Mouse (Mus musculus): ENCODE measurements around the gene Clpsl2. TPM values are rescaled to one million over a fixed set of nuclear protein-coding genes. Genes with fewer than 3 reads are reported as not detected.

Clpsl2 gene
- polyA plus RNA-seq, 1 experiment from 2014 or later, result not detected

GRCm38 (mm10) chr17:28524009-28524695 lies 25.1 kb upstream of the Clpsl2 start:
- H3K4me1 ChIP-seq (replicated peaks; ENCODE audit: control insufficient read depth, insufficient read depth, low read length), result 0 out of 2 replicates have a peak, but pooled peaks cover 3% of the 10 kb centered on the region
- 86% methylated on average over 23 of the region's 23 CpGs for WGBS
- DNase-seq (ENCODE audit: low spot score) (no peak), ATAC-seq (ENCODE audit: low FRiP score) (no peak)
- no peak overlapping the region for H3K27ac ChIP-seq (ENCODE audit: low read depth, low read length)
- H3K4me2 ChIP-seq (replicated peaks; ENCODE audit: low read depth, low read length), result no peak overlapping the region
- H3K36me3 ChIP-seq (ENCODE audit: control insufficient read depth, insufficient read depth, low read length), result no peaks in the 10 kb centered on the region
- H3K9me3 ChIP-seq (ENCODE audit: control insufficient read depth, low read length), result no peaks in the 10 kb centered on the region
- peaks cover 12% of the 10 kb centered on the region; the same call in 1 of the 2 replicates for H3K27me3 ChIP-seq (ENCODE audit: control insufficient read depth, insufficient read depth, low read length)
- H3K9ac ChIP-seq (ENCODE audit: low read depth, low read length), result no peak overlapping the region
- no peak overlapping the region for H3K4me3 ChIP-seq (ENCODE audit: low read depth, low read length)

- 77% methylated on average over 4 of the region's 4 CpGs for WGBS
- no peaks in the 10 kb centered on the region for H3K9me3 ChIP-seq (ENCODE audit: control insufficient read depth, low read length)
- peaks cover 12% of the 10 kb centered on the region; the same call in 1 of the 2 replicates for H3K27me3 ChIP-seq (ENCODE audit: control insufficient read depth, insufficient read depth, low read length)
- H3K27ac ChIP-seq (ENCODE audit: low read depth, low read length), result no peak overlapping the region
- 0 out of 2 replicates have a peak, but pooled peaks cover 3% of the 10 kb centered on the region for H3K4me1 ChIP-seq (replicated peaks; ENCODE audit: control insufficient read depth, insufficient read depth, low read length)
- H3K9ac ChIP-seq (ENCODE audit: low read depth, low read length), result no peak overlapping the region
- H3K4me3 ChIP-seq (ENCODE audit: low read depth, low read length), result no peak overlapping the region
- H3K4me2 ChIP-seq (replicated peaks; ENCODE audit: low read depth, low read length), result no peak overlapping the region
- DNase-seq (ENCODE audit: low spot score) (no peak), ATAC-seq (ENCODE audit: low FRiP score) (no peak)
- no peaks in the 10 kb centered on the region for H3K36me3 ChIP-seq (ENCODE audit: control insufficient read depth, insufficient read depth, low read length)
Measured at GRCm38 (mm10) chr17:28524831-28525430, 24.3 kb upstream of the Clpsl2 start.

- WGBS, result 47% methylated on average over 12 of the region's 12 CpGs
- no peak for ATAC-seq (ENCODE audit: low FRiP score)
- peaks cover 10% of the 10 kb centered on the region; the same call in 1 of the 2 replicates for H3K27me3 ChIP-seq (ENCODE audit: control insufficient read depth, insufficient read depth, low read length)
- DNase-seq (ENCODE audit: low spot score), result no peak
- H3K9ac ChIP-seq (ENCODE audit: low read depth, low read length), result no peak overlapping the region
- H3K4me3 ChIP-seq (ENCODE audit: low read depth, low read length), result no peak overlapping the region
- 0 out of 2 replicates have a peak, but pooled peaks cover 3% of the 10 kb centered on the region for H3K4me1 ChIP-seq (replicated peaks; ENCODE audit: control insufficient read depth, insufficient read depth, low read length)
- no peaks in the 10 kb centered on the region for H3K9me3 ChIP-seq (ENCODE audit: control insufficient read depth, low read length)
- no peaks in the 10 kb centered on the region for H3K36me3 ChIP-seq (ENCODE audit: control insufficient read depth, insufficient read depth, low read length)
- H3K27ac ChIP-seq (ENCODE audit: low read depth, low read length), result no peak overlapping the region
- no peak overlapping the region for H3K4me2 ChIP-seq (replicated peaks; ENCODE audit: low read depth, low read length)
Measured at GRCm38 (mm10) chr17:28527184-28528042, 21.8 kb upstream of the Clpsl2 start.

- no peak for ATAC-seq (ENCODE audit: low FRiP score)
Measured at GRCm38 (mm10) chr17:28528043-28528351, 21.2 kb upstream of the Clpsl2 start.

GRCm38 (mm10) chr17:28529116-28529515 lies 20.1 kb upstream of the Clpsl2 start:
- WGBS, result 72% methylated on average over 4 of the region's 4 CpGs
- H3K9me3 ChIP-seq (ENCODE audit: control insufficient read depth, low read length), result no peaks in the 10 kb centered on the region
- H3K27ac ChIP-seq (ENCODE audit: low read depth, low read length), result no peak overlapping the region
- no peaks in the 10 kb centered on the region for H3K4me1 ChIP-seq (replicated peaks; ENCODE audit: control insufficient read depth, insufficient read depth, low read length)
- H3K4me3 ChIP-seq (ENCODE audit: low read depth, low read length), result no peak overlapping the region
- ATAC-seq (ENCODE audit: low FRiP score) (no peak), DNase-seq (ENCODE audit: low spot score) (no peak)
- peaks cover 4% of the 10 kb centered on the region; the same call in 1 of the 2 replicates for H3K27me3 ChIP-seq (ENCODE audit: control insufficient read depth, insufficient read depth, low read length)
- H3K9ac ChIP-seq (ENCODE audit: low read depth, low read length), result no peak overlapping the region
- no peaks in the 10 kb centered on the region for H3K36me3 ChIP-seq (ENCODE audit: control insufficient read depth, insufficient read depth, low read length)
- H3K4me2 ChIP-seq (replicated peaks; ENCODE audit: low read depth, low read length), result no peak overlapping the region

More at GRCm38 (mm10) chr17:28528043-28528351, 21.2 kb upstream of the Clpsl2 start:
- Histone ChIP-seq H3K36me3 (ENCODE audit: control insufficient read depth, insufficient read depth, low read length) (no peaks in the 10 kb centered on the region), H3K4me3 (ENCODE audit: low read depth, low read length) (no peak overlapping the region), H3K27ac (ENCODE audit: low read depth, low read length) (no peak overlapping the region), H3K9ac (ENCODE audit: low read depth, low read length) (no peak overlapping the region), H3K4me1 (replicated peaks; ENCODE audit: control insufficient read depth, insufficient read depth, low read length) (0 out of 2 replicates have a peak, but pooled peaks cover 3% of the 10 kb centered on the region), H3K4me2 (replicated peaks; ENCODE audit: low read depth, low read length) (no peak overlapping the region), H3K9me3 (ENCODE audit: control insufficient read depth, low read length) (no peaks in the 10 kb centered on the region), H3K27me3 (ENCODE audit: control insufficient read depth, insufficient read depth, low read length) (peaks cover 11% of the 10 kb centered on the region; the same call in 1 of the 2 replicates)
- DNase-seq (ENCODE audit: low spot score), result peak; percentile 91
- WGBS, result 7% methylated on average over 6 of the region's 6 CpGs

- Histone ChIP-seq H3K9ac (ENCODE audit: low read depth, low read length) (no peak within 1 kb of the TSS), H3K36me3 (ENCODE audit: control insufficient read depth, insufficient read depth, low read length) (no peaks in the 10 kb centered on the region), H3K9me3 (ENCODE audit: control insufficient read depth, low read length) (no peaks in the 10 kb centered on the region), H3K4me3 (ENCODE audit: low read depth, low read length) (no peak within 1 kb of the TSS), H3K27ac (ENCODE audit: low read depth, low read length) (no peak within 1 kb of the TSS), H3K27me3 (ENCODE audit: control insufficient read depth, insufficient read depth, low read length) (0 out of 2 replicates have a peak, but pooled peaks cover 3% of the 10 kb centered on the region), H3K4me2 (replicated peaks; ENCODE audit: low read depth, low read length) (no peak within 1 kb of the TSS; the same call in 1 of the 2 replicates), H3K4me1 (replicated peaks; ENCODE audit: control insufficient read depth, insufficient read depth, low read length) (no peaks in the 10 kb centered on the region)
- ATAC-seq (ENCODE audit: low FRiP score) (no peak), DNase-seq (ENCODE audit: low spot score) (no peak)
- 86% methylated on average over 6 of the region's 6 CpGs for WGBS
Measured at GRCm38 (mm10) chr17:28530506-28530905, 18.7 kb upstream of the Clpsl2 start, which contains the start of gene Armc12. Gene Armc12 (plus strand): TSS chr17:28530806.

- Histone ChIP-seq H3K4me1 (replicated peaks; ENCODE audit: control insufficient read depth, insufficient read depth, low read length) (no peaks in the 10 kb centered on the region), H3K27ac (ENCODE audit: low read depth, low read length) (no peak overlapping the region), H3K4me3 (ENCODE audit: low read depth, low read length) (no peak overlapping the region), H3K27me3 (ENCODE audit: control insufficient read depth, insufficient read depth, low read length) (0 out of 2 replicates have a peak, but pooled peaks cover 3% of the 10 kb centered on the region), H3K36me3 (ENCODE audit: control insufficient read depth, insufficient read depth, low read length) (no peaks in the 10 kb centered on the region), H3K9ac (ENCODE audit: low read depth, low read length) (no peak overlapping the region), H3K4me2 (replicated peaks; ENCODE audit: low read depth, low read length) (peak overlapping the region; percentile 19; the same call in 1 of the 2 replicates), H3K9me3 (ENCODE audit: control insufficient read depth, low read length) (no peaks in the 10 kb centered on the region)
- DNase-seq (ENCODE audit: low spot score) (peak; percentile 51), ATAC-seq (ENCODE audit: low FRiP score) (no peak)
- WGBS, result 10% methylated on average over 18 of the region's 18 CpGs
Measured at GRCm38 (mm10) chr17:28531946-28532345, 17.3 kb upstream of the Clpsl2 start.

GRCm38 (mm10) chr17:28532557-28532956 lies 16.7 kb upstream of the Clpsl2 start:
- Histone ChIP-seq H3K9ac (ENCODE audit: low read depth, low read length) (no peak overlapping the region), H3K36me3 (ENCODE audit: control insufficient read depth, insufficient read depth, low read length) (no peaks in the 10 kb centered on the region), H3K4me3 (ENCODE audit: low read depth, low read length) (no peak overlapping the region), H3K9me3 (ENCODE audit: control insufficient read depth, low read length) (no peaks in the 10 kb centered on the region), H3K27me3 (ENCODE audit: control insufficient read depth, insufficient read depth, low read length) (0 out of 2 replicates have a peak, but pooled peaks cover 3% of the 10 kb centered on the region), H3K4me1 (replicated peaks; ENCODE audit: control insufficient read depth, insufficient read depth, low read length) (no peaks in the 10 kb centered on the region), H3K4me2 (replicated peaks; ENCODE audit: low read depth, low read length) (no peak overlapping the region), H3K27ac (ENCODE audit: low read depth, low read length) (no peak overlapping the region)
- 90% methylated on average over 7 of the region's 7 CpGs for WGBS
- ATAC-seq (ENCODE audit: low FRiP score) (no peak), DNase-seq (ENCODE audit: low spot score) (no peak)
